Mouse (Mus musculus): Measurements from ENCODE around the gene Pafah1b2. TPM values are rescaled to one million over a fixed set of nuclear protein-coding genes. Genes with fewer than 3 reads are reported as not detected.
A peak's percentile ranks its signal among the peaks of the same experiment; 100 is the strongest.

The Pafah1b2 gene
- total and polyA plus RNA-seq, 2 experiments from 2014 or later: 137 to 243 TPM

GRCm38 (mm10) chr9:45984409-45985228 is 27.9 kb downstream of the Pafah1b2 start:
- peak overlapping the region; percentile 94 for H3K27ac ChIP-seq
- no peaks in the 10 kb centered on the region for H3K9me3 ChIP-seq (ENCODE audit: low read length)
- TF ChIP-seq CTCF (IDR thresholded peaks at IDR 0.05; ENCODE audit: low read depth): no peak
- peak; percentile 95 for ATAC-seq
- peaks cover 15% of the 10 kb centered on the region for H3K4me1 ChIP-seq (ENCODE audit: insufficient read depth, low read length)
- 1% methylated on average over 57 of the region's 76 CpGs for WGBS
- DNase-seq (ENCODE audit: low spot score): peak; percentile 97
- peak overlapping the region; percentile 80 for H3K4me2 ChIP-seq (ENCODE audit: low read depth, low read length)
- H3K27me3 ChIP-seq (ENCODE audit: insufficient read depth, low read length): no peaks in the 10 kb centered on the region
- peak overlapping the region; percentile 86 for H3K4me3 ChIP-seq (ENCODE audit: low read length)
- H3K36me3 ChIP-seq (ENCODE audit: insufficient read depth, low read length): no peaks in the 10 kb centered on the region
- peak overlapping the region; percentile 94 for H3K9ac ChIP-seq (replicated peaks; ENCODE audit: low read length)

GRCm38 (mm10) chr9:45983676-45984408 is 28.6 kb downstream of the Pafah1b2 start:
- ATAC-seq (0 out of 2 replicates have a peak, but pooled peaks have one; percentile 9), DNase-seq (ENCODE audit: low spot score) (peak; percentile 47)
- H3K36me3 ChIP-seq (ENCODE audit: insufficient read depth, low read length): no peaks in the 10 kb centered on the region
- no peaks in the 10 kb centered on the region for H3K9me3 ChIP-seq (ENCODE audit: low read length)
- 1% methylated on average over 23 of the region's 23 CpGs for WGBS
- H3K9ac ChIP-seq (replicated peaks; ENCODE audit: low read length): peak overlapping the region; percentile 94
- H3K4me1 ChIP-seq (ENCODE audit: insufficient read depth, low read length): peaks cover 15% of the 10 kb centered on the region
- peak; percentile 37; the same call in 1 of the 2 replicates for TF ChIP-seq CTCF (IDR thresholded peaks at IDR 0.05; ENCODE audit: low read depth)
- peak overlapping the region; percentile 86 for H3K4me3 ChIP-seq (ENCODE audit: low read length)
- H3K27ac ChIP-seq: peak overlapping the region; percentile 94
- H3K27me3 ChIP-seq (ENCODE audit: insufficient read depth, low read length): no peaks in the 10 kb centered on the region
- peak overlapping the region; percentile 80 for H3K4me2 ChIP-seq (ENCODE audit: low read depth, low read length)

- Histone ChIP-seq H3K4me3 (ENCODE audit: low read length) (no peak overlapping the region), H3K36me3 (ENCODE audit: insufficient read depth, low read length) (no peaks in the 10 kb centered on the region), H3K4me2 (ENCODE audit: low read depth, low read length) (no peak overlapping the region), H3K9me3 (ENCODE audit: low read length) (no peaks in the 10 kb centered on the region), H3K27me3 (ENCODE audit: insufficient read depth, low read length) (no peaks in the 10 kb centered on the region), H3K4me1 (ENCODE audit: insufficient read depth, low read length) (peaks cover 15% of the 10 kb centered on the region), H3K9ac (replicated peaks; ENCODE audit: low read length) (no peak overlapping the region), H3K27ac (no peak overlapping the region)
- ATAC-seq (no peak), DNase-seq (ENCODE audit: low spot score) (no peak)
- peak; percentile 29 for TF ChIP-seq CTCF (IDR thresholded peaks at IDR 0.05; ENCODE audit: low read depth)
These were observed 31.2 kb downstream of the Pafah1b2 start for GRCm38 (mm10) chr9:45981331-45981730.

- Histone ChIP-seq H3K4me2 (ENCODE audit: low read depth, low read length) (no peak overlapping the region), H3K9me3 (ENCODE audit: low read length) (no peaks in the 10 kb centered on the region), H3K27me3 (ENCODE audit: insufficient read depth, low read length) (no peaks in the 10 kb centered on the region), H3K4me3 (ENCODE audit: low read length) (no peak overlapping the region), H3K36me3 (ENCODE audit: insufficient read depth, low read length) (peaks cover 4% of the 10 kb centered on the region; the same call in 1 of the 2 replicates), H3K4me1 (ENCODE audit: insufficient read depth, low read length) (peaks cover 15% of the 10 kb centered on the region), H3K27ac (no peak overlapping the region), H3K9ac (replicated peaks; ENCODE audit: low read length) (no peak overlapping the region)
- 85% methylated on average over 1 of the region's 1 CpGs for WGBS
- no peak for TF ChIP-seq CTCF (IDR thresholded peaks at IDR 0.05; ENCODE audit: low read depth)
- DNase-seq (ENCODE audit: low spot score) (no peak), ATAC-seq (no peak)
These were observed 31.9 kb downstream of the Pafah1b2 start for GRCm38 (mm10) chr9:45980611-45981010.

- Histone ChIP-seq H3K4me2 (ENCODE audit: low read depth, low read length) (no peak overlapping the region), H3K36me3 (ENCODE audit: insufficient read depth, low read length) (peaks cover 5% of the 10 kb centered on the region; the same call in 1 of the 2 replicates), H3K4me3 (ENCODE audit: low read length) (no peak overlapping the region), H3K27me3 (ENCODE audit: insufficient read depth, low read length) (no peaks in the 10 kb centered on the region), H3K9me3 (ENCODE audit: low read length) (no peaks in the 10 kb centered on the region), H3K9ac (replicated peaks; ENCODE audit: low read length) (no peak overlapping the region), H3K27ac (no peak overlapping the region), H3K4me1 (ENCODE audit: insufficient read depth, low read length) (peaks cover 15% of the 10 kb centered on the region)
- ATAC-seq (no peak), DNase-seq (ENCODE audit: low spot score) (no peak)
- 93% methylated on average over 2 of the region's 2 CpGs for WGBS
- TF ChIP-seq CTCF (IDR thresholded peaks at IDR 0.05; ENCODE audit: low read depth): no peak
These were observed 32.7 kb downstream of the Pafah1b2 start for GRCm38 (mm10) chr9:45979778-45980177.

GRCm38 (mm10) chr9:45976884-45977283 is 35.6 kb downstream of the Pafah1b2 start:
- no peak overlapping the region for H3K9ac ChIP-seq (replicated peaks; ENCODE audit: low read length)
- DNase-seq (ENCODE audit: low spot score) (no peak), ATAC-seq (no peak)
- H3K9me3 ChIP-seq (ENCODE audit: low read length): no peaks in the 10 kb centered on the region
- H3K4me1 ChIP-seq (ENCODE audit: insufficient read depth, low read length): no peaks in the 10 kb centered on the region
- no peaks in the 10 kb centered on the region for H3K27me3 ChIP-seq (ENCODE audit: insufficient read depth, low read length)
- no peak overlapping the region for H3K27ac ChIP-seq
- WGBS: 75% methylated on average over 2 of the region's 2 CpGs
- H3K4me3 ChIP-seq (ENCODE audit: low read length): no peak overlapping the region
- no peak overlapping the region for H3K4me2 ChIP-seq (ENCODE audit: low read depth, low read length)
- peaks cover 30% of the 10 kb centered on the region; the same call in 1 of the 2 replicates for H3K36me3 ChIP-seq (ENCODE audit: insufficient read depth, low read length)
- TF ChIP-seq CTCF (IDR thresholded peaks at IDR 0.05; ENCODE audit: low read depth): peak; percentile 30; the same call in 1 of the 2 replicates

All from hindbrain, postnatal 0 days (tissue).